Mouse (Mus musculus) cortical plate, adult 2 months (tissue): ENCODE data around the gene Zfp687.

ENCODE experiments used
- CTCF ChIP-seq: fragments of 200-500 bp; IDR thresholded peaks from 2 replicates; pipeline ENCODE4 v1.5.1; 2011; ENCODE audit warnings: mild to moderate bottlenecking, control low read depth, low read length; ENCODE audit not compliant: insufficient read depth; ENCODE audit errors: extremely low read depth
- POLR2A ChIP-seq: fragments of 200-500 bp; IDR thresholded peaks from 2 replicates; pipeline ENCODE4 v1.6.1; 2011; ENCODE audit warnings: mild to moderate bottlenecking, low read length, control low read depth; ENCODE audit not compliant: insufficient read depth; ENCODE audit errors: extremely low read depth

- TF ChIP-seq POLR2A = no peak; the same call in 1 of the 2 replicates
- no peak for TF ChIP-seq CTCF
Observed at GRCm38 (mm10) chr3:95007706-95008105, 7.5 kb downstream of the Zfp687 start.
